Mouse (Mus musculus) megakaryocyte, embryonic 14.5 days (primary cell): ENCODE results near the gene Gna12.

Experiments
- FLI1 ChIP-seq: IDR thresholded peaks from 2 replicates; pipeline ENCODE4 v1.6.1; 2012; ENCODE audit warnings: low read length, inconsistent platforms, mixed read lengths
- GATA1 ChIP-seq: IDR thresholded peaks from 3 replicates; pipeline ENCODE4 v1.6.1; 2012; ENCODE audit warnings: mixed read lengths, low read length, inconsistent platforms, borderline replicate concordance

DNA sequence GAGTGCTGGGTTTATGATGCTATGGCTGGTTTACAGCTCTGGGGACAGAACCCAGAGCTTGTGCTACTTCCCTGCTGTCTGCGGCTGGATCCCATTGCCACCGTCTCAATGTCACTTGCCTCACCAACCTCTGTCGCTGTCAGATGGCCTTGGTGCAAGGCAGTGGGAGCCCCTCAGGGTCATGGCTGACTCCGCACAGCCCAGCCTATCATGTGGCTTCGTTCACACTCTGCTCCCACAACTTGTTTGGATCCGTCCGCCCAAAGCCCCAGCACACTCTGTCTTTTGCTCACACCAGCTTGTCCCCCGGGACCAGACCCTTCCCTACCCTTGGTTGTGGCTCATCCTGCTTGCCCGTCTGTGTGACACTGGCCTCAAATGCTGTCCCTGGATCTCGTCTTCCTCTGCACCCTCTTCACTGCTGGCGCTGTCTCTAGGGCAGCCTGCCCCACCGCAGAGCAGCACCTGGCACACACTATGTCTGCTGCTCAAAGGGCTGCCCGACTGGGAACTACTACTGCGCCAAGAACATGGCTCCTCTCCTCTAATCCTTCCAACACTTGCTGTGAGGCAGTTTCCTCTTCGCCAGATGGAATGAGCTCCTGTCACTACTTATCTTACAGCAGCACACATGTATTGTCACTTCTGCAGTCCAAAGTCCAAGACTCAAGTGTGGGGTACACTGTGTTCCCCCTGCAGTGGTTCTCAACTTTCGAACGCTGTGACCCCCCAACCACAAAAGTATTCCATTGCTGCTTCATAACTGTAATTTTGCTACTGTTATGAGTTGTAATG lies 103.1 kb downstream of the Gna12 start:
- TF ChIP-seq GATA1 (no peak), FLI1 (no peak)
